Mouse (Mus musculus) testis, adult 2 months (tissue): ENCODE measurements around the gene Rcn1.

Source experiments
- CTCF ChIP-seq: fragments of 200-500 bp; IDR thresholded peaks from 2 replicates; pipeline ENCODE4 v1.5.1; 2012; ENCODE audit warnings: low read depth, mild to moderate bottlenecking, inconsistent platforms, low read length, moderate library complexity; ENCODE audit not compliant: control insufficient read depth, insufficient read depth, insufficient replicate concordance
- POLR2A ChIP-seq: fragments of 200-500 bp; IDR thresholded peaks from 2 replicates; pipeline ENCODE4 v1.6.1; 2012; ENCODE audit warnings: low read depth, mild to moderate bottlenecking, inconsistent platforms, low read length, moderate library complexity; ENCODE audit not compliant: control insufficient read depth

DNA sequence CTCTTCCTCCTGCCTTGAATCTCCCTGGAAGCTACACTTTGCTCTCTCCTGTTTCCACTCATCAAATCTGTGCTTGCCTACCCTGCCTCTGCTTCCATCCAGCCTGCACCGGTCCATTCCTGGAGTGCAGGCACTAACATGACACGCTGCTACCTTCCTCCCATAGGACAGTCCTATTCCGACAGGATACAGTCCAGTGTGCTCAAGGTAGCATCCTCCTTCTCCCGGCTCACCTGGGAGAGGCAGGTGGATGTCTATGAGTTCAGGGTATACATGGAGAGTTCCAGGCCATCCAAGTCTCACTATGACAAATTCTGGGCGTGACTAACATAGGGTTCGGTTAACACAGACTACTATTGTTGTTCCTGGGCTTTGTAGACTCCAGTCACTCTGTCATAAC, 27.0 kb downstream of the Rcn1 start:
- TF ChIP-seq CTCF (no peak), POLR2A (no peak)
